Mouse (Mus musculus): Measurements from ENCODE around the gene Fxyd7. TPM values are rescaled to one million over a fixed set of nuclear protein-coding genes. Genes with fewer than 3 reads are reported as not detected.
A peak's percentile ranks its signal among the peaks of the same experiment; 100 is the strongest.

The Fxyd7 gene
- polyA plus RNA-seq, 1 experiment from 2014 or later: 29.8 TPM

GRCm38 (mm10) chr7:31055883-31056282 is 4.6 kb upstream of the Fxyd7 start:
- H3K27ac ChIP-seq: no peak overlapping the region
- H3K4me2 ChIP-seq (replicated peaks): no peak overlapping the region
- H3K27me3 ChIP-seq: peaks cover 40% of the 10 kb centered on the region
- H3K4me3 ChIP-seq: no peak overlapping the region
- no peak for ATAC-seq (ENCODE audit: low FRiP score)
- WGBS: 5% methylated on average over 2 of the region's 4 CpGs
- H3K9me3 ChIP-seq (replicated peaks): no peaks in the 10 kb centered on the region
- no peak overlapping the region for H3K9ac ChIP-seq
- peaks cover 51% of the 10 kb centered on the region for H3K4me1 ChIP-seq
- no peaks in the 10 kb centered on the region for H3K36me3 ChIP-seq

- Histone ChIP-seq H3K9ac (peak overlapping the region; percentile 36), H3K27ac (no peak overlapping the region), H3K36me3 (no peaks in the 10 kb centered on the region), H3K9me3 (replicated peaks) (no peaks in the 10 kb centered on the region), H3K27me3 (peaks cover 45% of the 10 kb centered on the region), H3K4me3 (no peak overlapping the region), H3K4me2 (replicated peaks) (peak overlapping the region; percentile 33), H3K4me1 (peaks cover 56% of the 10 kb centered on the region)
- 3% methylated on average over 10 of the region's 10 CpGs for WGBS
- no peak for ATAC-seq (ENCODE audit: low FRiP score)
Observed at GRCm38 (mm10) chr7:31055354-31055824, 4.1 kb upstream of the Fxyd7 start.

- peaks cover 61% of the 10 kb centered on the region for H3K4me1 ChIP-seq
- no peaks in the 10 kb centered on the region for H3K9me3 ChIP-seq (replicated peaks)
- H3K4me3 ChIP-seq: no peak overlapping the region
- H3K4me2 ChIP-seq (replicated peaks): peak overlapping the region; percentile 33
- WGBS: 38% methylated on average over 11 of the region's 11 CpGs
- peaks cover 51% of the 10 kb centered on the region for H3K27me3 ChIP-seq
- no peaks in the 10 kb centered on the region for H3K36me3 ChIP-seq
- no peak overlapping the region for H3K27ac ChIP-seq
- peak overlapping the region; percentile 36; the same call in 1 of the 2 replicates for H3K9ac ChIP-seq
- ATAC-seq (ENCODE audit: low FRiP score): no peak
Observed at GRCm38 (mm10) chr7:31054661-31055320, 3.5 kb upstream of the Fxyd7 start.

GRCm38 (mm10) chr7:31053882-31054447 is 2.7 kb upstream of the Fxyd7 start:
- H3K36me3 ChIP-seq: no peaks in the 10 kb centered on the region
- H3K4me3 ChIP-seq: no peak overlapping the region
- H3K9ac ChIP-seq: no peak overlapping the region
- 23% methylated on average over 10 of the region's 10 CpGs for WGBS
- H3K9me3 ChIP-seq (replicated peaks): no peaks in the 10 kb centered on the region
- H3K4me1 ChIP-seq: peaks cover 62% of the 10 kb centered on the region
- no peak for ATAC-seq (ENCODE audit: low FRiP score)
- no peak overlapping the region for H3K27ac ChIP-seq
- peaks cover 58% of the 10 kb centered on the region for H3K27me3 ChIP-seq
- H3K4me2 ChIP-seq (replicated peaks): no peak overlapping the region

- Histone ChIP-seq H3K4me3 (peak overlapping the region; percentile 32), H3K9me3 (replicated peaks) (no peaks in the 10 kb centered on the region), H3K4me2 (replicated peaks) (peak overlapping the region; percentile 60), H3K27ac (no peak overlapping the region), H3K4me1 (peaks cover 62% of the 10 kb centered on the region), H3K27me3 (peaks cover 67% of the 10 kb centered on the region), H3K9ac (peak overlapping the region; percentile 10; the same call in 1 of the 2 replicates), H3K36me3 (no peaks in the 10 kb centered on the region)
- ATAC-seq (ENCODE audit: low FRiP score): no peak
- 3% methylated on average over 34 of the region's 34 CpGs for WGBS
Observed at GRCm38 (mm10) chr7:31052636-31053434, 1.6 kb upstream of the Fxyd7 start.

- no peak for ATAC-seq (ENCODE audit: low FRiP score)
- Histone ChIP-seq H3K27ac (no peak overlapping the region), H3K9me3 (replicated peaks) (no peaks in the 10 kb centered on the region), H3K4me3 (peak overlapping the region; percentile 32), H3K27me3 (peaks cover 72% of the 10 kb centered on the region), H3K4me1 (peaks cover 62% of the 10 kb centered on the region), H3K36me3 (no peaks in the 10 kb centered on the region), H3K9ac (peak overlapping the region; percentile 10; the same call in 1 of the 2 replicates), H3K4me2 (replicated peaks) (peak overlapping the region; percentile 60)
- WGBS: 3% methylated on average over 22 of the region's 22 CpGs
Observed at GRCm38 (mm10) chr7:31052251-31052635, 976 bp upstream of the Fxyd7 start.

- 0 out of 2 replicates have a peak overlapping the region, but pooled peaks have one; percentile 55 for H3K9ac ChIP-seq
- no peak for ATAC-seq (ENCODE audit: low FRiP score)
- H3K4me1 ChIP-seq: peaks cover 62% of the 10 kb centered on the region
- H3K27me3 ChIP-seq: peaks cover 75% of the 10 kb centered on the region
- H3K4me3 ChIP-seq: peak overlapping the region; percentile 32
- no peak overlapping the region for H3K27ac ChIP-seq
- H3K4me2 ChIP-seq (replicated peaks): peak overlapping the region; percentile 60
- no peaks in the 10 kb centered on the region for H3K9me3 ChIP-seq (replicated peaks)
- no peaks in the 10 kb centered on the region for H3K36me3 ChIP-seq
- WGBS: 2% methylated on average over 9 of the region's 9 CpGs
Observed at GRCm38 (mm10) chr7:31050921-31051320, 346 bp downstream of the Fxyd7 start.

- 0 out of 2 replicates have a peak, but pooled peaks have one; percentile 2 for ATAC-seq (ENCODE audit: low FRiP score)
- H3K27ac ChIP-seq: peak overlapping the region; percentile 57; the same call in 1 of the 2 replicates
- 5% methylated on average over 6 of the region's 6 CpGs for WGBS
- H3K9me3 ChIP-seq (replicated peaks): no peaks in the 10 kb centered on the region
- peaks cover 61% of the 10 kb centered on the region for H3K4me1 ChIP-seq
- peak overlapping the region; percentile 60 for H3K4me2 ChIP-seq (replicated peaks)
- H3K9ac ChIP-seq: peak overlapping the region; percentile 55; the same call in 1 of the 2 replicates
- H3K4me3 ChIP-seq: peak overlapping the region; percentile 32
- H3K27me3 ChIP-seq: peaks cover 77% of the 10 kb centered on the region
- no peaks in the 10 kb centered on the region for H3K36me3 ChIP-seq
Observed at GRCm38 (mm10) chr7:31050487-31050886, 780 bp downstream of the Fxyd7 start.

- peak; percentile 55 for ATAC-seq (ENCODE audit: low FRiP score)
- Histone ChIP-seq H3K27me3 (peaks cover 83% of the 10 kb centered on the region), H3K4me1 (peaks cover 54% of the 10 kb centered on the region), H3K4me2 (replicated peaks) (peak overlapping the region; percentile 60), H3K36me3 (no peaks in the 10 kb centered on the region), H3K9ac (peak overlapping the region; percentile 55), H3K4me3 (peak overlapping the region; percentile 32), H3K9me3 (replicated peaks) (no peaks in the 10 kb centered on the region), H3K27ac (peak overlapping the region; percentile 57)
- 2% methylated on average over 12 of the region's 15 CpGs for WGBS
Observed at GRCm38 (mm10) chr7:31049846-31050281, 1.4 kb downstream of the Fxyd7 start.

GRCm38 (mm10) chr7:31049135-31049845 is 2.0 kb downstream of the Fxyd7 start:
- peak overlapping the region; percentile 57 for H3K27ac ChIP-seq
- peaks cover 83% of the 10 kb centered on the region for H3K27me3 ChIP-seq
- H3K9ac ChIP-seq: peak overlapping the region; percentile 55; the same call in 1 of the 2 replicates

GRCm38 (mm10) chr7:31042431-31042910 is 8.8 kb downstream of the Fxyd7 start, which contains the start of gene Fxyd5:
Fxyd5 (minus strand) TSS chr7:31042481.
- H3K9me3 ChIP-seq (replicated peaks): no peaks in the 10 kb centered on the region
- H3K27ac ChIP-seq: no peak within 1 kb of the TSS
- WGBS: 44% methylated on average over 10 of the region's 10 CpGs
- peaks cover 11% of the 10 kb centered on the region for H3K4me1 ChIP-seq
- ATAC-seq (ENCODE audit: low FRiP score): no peak
- peak within 1 kb of the TSS; percentile 18 for H3K4me3 ChIP-seq
- H3K36me3 ChIP-seq: no peaks in the 10 kb centered on the region
- H3K9ac ChIP-seq: peak within 1 kb of the TSS; percentile 28; the same call in 1 of the 2 replicates
- H3K27me3 ChIP-seq: peaks cover 60% of the 10 kb centered on the region
- H3K4me2 ChIP-seq (replicated peaks): peak within 1 kb of the TSS; percentile 43

More at GRCm38 (mm10) chr7:31049135-31049845, 2.0 kb downstream of the Fxyd7 start:
- Histone ChIP-seq H3K36me3 (no peaks in the 10 kb centered on the region), H3K4me1 (peaks cover 49% of the 10 kb centered on the region), H3K4me3 (peak overlapping the region; percentile 32), H3K9me3 (replicated peaks) (no peaks in the 10 kb centered on the region), H3K4me2 (replicated peaks) (peak overlapping the region; percentile 60)
- ATAC-seq (ENCODE audit: low FRiP score): peak; percentile 14
- 22% methylated on average over 5 of the region's 5 CpGs for WGBS

All from hindbrain, embryonic 12.5 days (tissue).